Mouse (Mus musculus): Measurements from ENCODE around the gene Snhg11.

The Snhg11 gene

DNA sequence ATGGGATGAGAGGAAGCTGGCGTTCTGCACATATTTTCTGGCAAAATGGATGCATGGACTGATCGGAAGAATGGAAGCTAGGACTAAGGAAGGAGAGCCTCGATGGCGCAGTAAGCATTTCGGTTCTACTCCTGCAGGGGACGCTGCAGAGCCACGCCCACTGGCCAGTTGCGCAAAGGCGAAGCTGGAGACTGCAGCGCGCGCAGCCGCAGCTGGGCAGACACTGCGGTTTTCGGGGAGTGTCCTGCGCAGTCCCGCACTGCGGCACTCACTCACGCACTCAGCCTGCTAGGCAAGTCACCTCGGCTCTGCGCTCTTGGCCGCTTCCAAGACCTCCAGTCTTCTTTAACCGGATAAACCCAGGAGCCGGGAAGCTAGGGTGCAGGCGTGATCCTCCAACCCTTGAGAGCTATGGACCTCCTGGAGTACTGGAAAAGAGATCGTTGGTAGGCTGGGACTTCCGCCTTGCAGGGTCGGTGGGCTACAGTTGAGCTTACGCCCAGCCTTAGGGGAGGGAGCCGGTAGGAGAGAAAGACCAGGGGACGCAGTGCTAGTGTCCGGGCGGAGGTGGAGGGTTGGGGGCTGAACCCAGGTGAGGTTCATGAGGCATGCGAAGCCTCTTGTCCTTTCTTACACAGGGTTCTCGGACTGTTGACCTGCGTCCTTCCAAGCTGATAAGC lies at the start of gene Snhg11:
Gene Snhg11 (plus strand): TSS at position 196 of the 680 bp plus-strand sequence.
- in situ Hi-C loops (cut with MboI; ENCODE audit: low pct_unique_long_range_greater_than_20kb in 1 of 2, low sequenced_read_pairs in 2 of 2, unreplicated experiment in 1 of 2), result loop anchor here (25.0 kb wide), 1 partner anchor 262 kb away; no protein-coding TSS in a partner anchor

GRCm38 (mm10) chr2:158334356-158334755 lies 41.1 kb upstream of the Snhg11 start:
- in situ Hi-C loops (cut with MboI; ENCODE audit: low pct_unique_long_range_greater_than_20kb in 1 of 2, low sequenced_read_pairs in 2 of 2, unreplicated experiment in 1 of 2), result no loop called here

GRCm38 (mm10) chr2:158337698-158338097 lies 37.7 kb upstream of the Snhg11 start:
- in situ Hi-C loops (cut with MboI; ENCODE audit: low pct_unique_long_range_greater_than_20kb in 1 of 2, low sequenced_read_pairs in 2 of 2, unreplicated experiment in 1 of 2), result no loop called here

- in situ Hi-C loops (cut with MboI; ENCODE audit: low pct_unique_long_range_greater_than_20kb in 1 of 2, low sequenced_read_pairs in 2 of 2, unreplicated experiment in 1 of 2), result loop anchor here in 1 of 2 experiments (5.0 kb wide), 1 partner anchor 123 kb away; no protein-coding TSS in a partner anchor
These were observed 35.4 kb upstream of the Snhg11 start for GRCm38 (mm10) chr2:158339948-158340564.

- in situ Hi-C loops (cut with MboI; ENCODE audit: low pct_unique_long_range_greater_than_20kb in 1 of 2, low sequenced_read_pairs in 2 of 2, unreplicated experiment in 1 of 2), result loop anchor here in 1 of 2 experiments (5.0 kb wide), 1 partner anchor 124 kb away; no protein-coding TSS in a partner anchor
These were observed 34.1 kb upstream of the Snhg11 start for GRCm38 (mm10) chr2:158341324-158341723.

- in situ Hi-C loops (cut with MboI; ENCODE audit: low pct_unique_long_range_greater_than_20kb in 1 of 2, low sequenced_read_pairs in 2 of 2, unreplicated experiment in 1 of 2), result loop anchor here in 1 of 2 experiments (5.0 kb wide), 1 partner anchor 126 kb away; no protein-coding TSS in a partner anchor
These were observed 31.9 kb upstream of the Snhg11 start for GRCm38 (mm10) chr2:158343495-158343894.

DNA sequence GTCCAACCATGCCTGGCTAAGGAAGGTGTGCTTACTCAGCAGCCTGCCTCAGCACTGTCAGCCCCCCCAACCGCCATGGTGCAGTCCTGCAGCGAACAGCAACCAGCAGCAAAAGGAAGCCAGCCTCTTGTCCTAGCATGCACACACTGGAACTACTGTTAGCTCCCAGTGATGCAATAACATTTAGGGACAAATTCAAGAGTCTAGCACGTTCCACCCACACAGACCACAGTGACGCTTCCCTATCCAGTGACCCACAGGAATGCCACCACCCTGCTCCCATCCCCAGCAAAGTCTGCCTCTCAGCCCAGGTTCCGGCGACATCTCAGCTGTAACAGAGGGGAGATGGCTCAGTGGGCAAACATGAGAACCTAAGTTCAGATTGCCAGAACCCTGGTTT lies 29.0 kb upstream of the Snhg11 start:
- in situ Hi-C loops (cut with MboI; ENCODE audit: low pct_unique_long_range_greater_than_20kb in 1 of 2, low sequenced_read_pairs in 2 of 2, unreplicated experiment in 1 of 2), result no loop called here

DNA sequence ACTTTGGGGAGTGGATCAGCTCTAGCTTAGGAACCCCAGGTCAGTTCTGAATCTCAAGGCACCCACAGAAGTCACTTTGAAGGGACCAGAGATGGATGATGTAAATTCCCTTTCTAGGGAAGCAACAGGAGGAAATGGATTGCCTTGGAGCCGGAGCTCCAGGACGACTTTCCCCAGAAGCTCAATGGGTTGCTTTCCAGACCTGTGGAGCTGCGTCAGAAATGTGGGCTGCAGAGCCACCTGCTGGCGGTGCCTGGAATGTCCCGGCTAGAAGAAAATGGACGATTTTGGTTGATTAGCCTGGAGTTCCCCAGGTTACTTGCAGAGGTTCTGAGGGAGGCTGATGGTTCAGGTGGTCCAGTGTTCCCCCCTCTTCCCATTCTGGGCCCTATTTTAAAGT lies 27.6 kb upstream of the Snhg11 start:
- in situ Hi-C loops (cut with MboI; ENCODE audit: low pct_unique_long_range_greater_than_20kb in 1 of 2, low sequenced_read_pairs in 2 of 2, unreplicated experiment in 1 of 2), result no loop called here

DNA sequence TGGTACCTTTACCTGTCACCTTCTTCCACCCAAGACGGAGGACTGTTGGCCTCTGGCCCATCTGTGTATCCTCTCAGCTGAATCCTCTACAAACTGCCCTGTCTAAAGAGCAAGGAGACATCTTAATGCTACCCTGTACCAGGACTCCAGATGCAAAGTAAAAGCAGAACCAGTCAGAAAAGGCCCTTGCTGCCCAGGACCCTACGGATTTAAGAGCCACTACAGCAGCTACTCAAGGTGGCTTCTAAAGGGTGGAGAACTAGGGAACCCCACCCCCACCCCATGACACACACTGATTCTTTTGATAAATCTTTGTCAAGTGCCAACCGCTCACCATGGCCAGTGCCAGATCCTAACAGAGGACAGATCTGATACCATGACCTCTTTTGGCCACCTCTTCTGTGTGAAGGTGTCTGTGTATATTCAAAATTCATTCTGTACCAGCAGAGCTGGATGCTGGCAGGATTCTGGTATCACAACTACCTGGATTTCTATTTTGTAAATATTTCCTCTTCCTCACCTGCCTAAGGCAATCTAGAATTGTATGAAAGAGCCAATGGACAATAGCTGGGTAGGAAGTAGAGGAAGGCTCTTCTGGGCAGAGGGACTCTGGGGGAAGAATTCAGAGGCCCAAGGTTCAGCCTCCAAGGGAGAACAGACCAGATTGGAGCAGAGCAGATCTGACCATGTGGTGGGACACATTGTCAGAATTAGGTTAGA lies 22.5 kb upstream of the Snhg11 start:
- in situ Hi-C loops (cut with MboI; ENCODE audit: low pct_unique_long_range_greater_than_20kb in 1 of 2, low sequenced_read_pairs in 2 of 2, unreplicated experiment in 1 of 2), result no loop called here

GRCm38 (mm10) chr2:158354348-158355114 lies 20.9 kb upstream of the Snhg11 start:
- in situ Hi-C loops (cut with MboI; ENCODE audit: low pct_unique_long_range_greater_than_20kb in 1 of 2, low sequenced_read_pairs in 2 of 2, unreplicated experiment in 1 of 2), result no loop called here

- in situ Hi-C loops (cut with MboI; ENCODE audit: low pct_unique_long_range_greater_than_20kb in 1 of 2, low sequenced_read_pairs in 2 of 2, unreplicated experiment in 1 of 2), result no loop called here
These were observed 20.2 kb upstream of the Snhg11 start for GRCm38 (mm10) chr2:158355238-158355637.

GRCm38 (mm10) chr2:158356121-158356520 lies 19.3 kb upstream of the Snhg11 start:
- in situ Hi-C loops (cut with MboI; ENCODE audit: low pct_unique_long_range_greater_than_20kb in 1 of 2, low sequenced_read_pairs in 2 of 2, unreplicated experiment in 1 of 2), result no loop called here

DNA sequence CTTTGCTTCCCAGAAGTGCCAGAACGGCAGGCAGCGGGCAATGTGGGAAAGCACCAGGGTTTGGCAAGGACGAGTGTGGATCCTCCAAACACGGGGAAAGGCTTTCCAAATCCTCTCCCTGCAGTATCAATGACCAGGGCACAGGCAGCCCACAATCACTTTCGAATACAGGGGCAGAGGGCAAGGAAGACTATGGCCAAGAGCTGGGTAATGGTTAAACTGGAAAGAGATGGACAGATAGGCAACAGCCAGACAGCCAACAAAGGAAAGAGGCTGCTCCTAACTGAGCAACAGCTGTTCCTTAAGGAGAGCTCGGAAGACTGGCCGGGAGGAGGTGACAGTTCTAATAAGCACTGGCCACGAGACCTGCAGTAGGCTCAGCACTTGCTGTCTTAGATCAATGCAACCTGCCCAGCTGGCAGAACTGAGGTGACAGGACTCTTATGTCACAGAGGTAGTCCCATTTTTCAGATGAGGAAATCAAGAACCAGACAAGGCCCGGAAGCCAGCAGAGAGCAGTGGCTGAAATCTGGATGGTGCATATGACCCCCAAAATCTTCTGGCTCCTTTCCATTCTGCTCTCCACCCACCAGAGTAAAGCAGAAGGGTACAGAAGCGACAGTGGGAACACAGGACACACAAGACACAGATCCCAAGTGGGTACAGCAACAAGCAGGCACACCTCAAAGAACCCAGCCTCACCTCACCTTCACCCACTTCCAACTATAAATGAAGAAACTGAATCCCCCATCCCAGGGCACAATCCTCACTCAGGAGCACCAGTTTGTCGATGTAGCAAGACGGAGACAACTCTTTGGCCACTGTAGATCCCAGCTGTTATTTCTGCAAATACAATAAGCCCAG lies 15.4 kb upstream of the Snhg11 start:
- in situ Hi-C loops (cut with MboI; ENCODE audit: low pct_unique_long_range_greater_than_20kb in 1 of 2, low sequenced_read_pairs in 2 of 2, unreplicated experiment in 1 of 2), result no loop called here

- in situ Hi-C loops (cut with MboI; ENCODE audit: low pct_unique_long_range_greater_than_20kb in 1 of 2, low sequenced_read_pairs in 2 of 2, unreplicated experiment in 1 of 2), result no loop called here
These were observed 14.4 kb upstream of the Snhg11 start for GRCm38 (mm10) chr2:158360873-158361677.

DNA sequence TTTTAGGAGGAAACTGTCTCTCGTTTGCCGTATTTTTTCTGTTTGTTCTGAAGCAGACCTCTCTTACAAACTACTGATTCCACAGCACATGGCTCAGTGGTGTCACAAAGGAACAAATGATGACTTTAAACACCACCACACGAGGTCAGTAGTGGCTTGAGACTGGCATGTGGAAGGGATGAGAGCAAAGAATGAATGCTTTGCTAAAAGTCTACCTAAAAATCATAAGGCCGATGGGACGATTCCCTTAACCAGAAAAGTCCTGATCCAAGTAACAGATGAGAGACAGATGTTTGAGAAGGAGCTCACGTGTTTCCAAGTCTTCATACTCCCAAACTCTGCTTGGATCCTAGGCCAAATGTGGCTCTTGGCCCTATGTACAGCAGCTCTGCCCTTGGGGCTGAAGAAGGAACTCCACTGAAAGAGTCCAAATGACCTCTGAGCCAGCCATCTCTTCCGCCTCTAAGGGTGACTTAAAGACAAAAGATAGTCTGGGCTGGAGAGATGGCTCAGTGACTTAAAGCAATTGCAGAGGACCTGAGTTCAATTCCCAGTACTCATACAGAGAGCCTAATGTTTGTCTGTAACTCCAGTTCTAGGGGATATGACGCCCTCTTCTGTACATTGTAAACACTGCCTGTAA lies 13.6 kb upstream of the Snhg11 start:
- in situ Hi-C loops (cut with MboI; ENCODE audit: low pct_unique_long_range_greater_than_20kb in 1 of 2, low sequenced_read_pairs in 2 of 2, unreplicated experiment in 1 of 2), result no loop called here

DNA sequence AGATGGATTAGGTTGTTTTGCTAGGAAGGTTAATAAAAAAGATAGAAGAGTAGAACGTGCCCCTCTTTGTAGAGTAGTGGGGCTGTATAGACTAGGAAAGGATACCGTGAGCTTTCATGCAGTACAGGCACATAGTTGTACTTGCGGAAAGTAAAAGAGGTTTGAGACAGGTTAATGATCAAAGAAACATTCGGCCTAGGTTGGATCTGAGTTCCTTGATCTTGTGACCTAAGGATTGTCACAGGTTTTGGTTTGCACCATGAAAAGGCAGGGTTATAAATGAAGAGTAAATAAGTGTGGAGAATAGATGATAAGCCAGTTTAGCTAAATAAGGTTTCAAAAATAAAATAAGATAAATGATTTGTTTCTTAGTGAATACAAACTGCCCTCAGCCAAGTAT lies 11.3 kb upstream of the Snhg11 start:
- in situ Hi-C loops (cut with MboI; ENCODE audit: low pct_unique_long_range_greater_than_20kb in 1 of 2, low sequenced_read_pairs in 2 of 2, unreplicated experiment in 1 of 2), result no loop called here
